Mouse (Mus musculus): Measurements from ENCODE around the gene Cacng4. TPM values are rescaled to one million over a fixed set of nuclear protein-coding genes. Genes with fewer than 3 reads are reported as not detected.

The Cacng4 gene
- polyA plus RNA-seq, 1 experiment from 2014 or later, result 1.3 TPM

- Histone ChIP-seq H3K9me3 (ENCODE audit: control insufficient read depth, low read length) (no peaks in the 10 kb centered on the region), H3K27ac (ENCODE audit: low read depth, low read length) (no peak overlapping the region), H3K4me3 (ENCODE audit: low read depth, low read length) (no peak overlapping the region), H3K9ac (ENCODE audit: low read depth, low read length) (no peak overlapping the region), H3K27me3 (replicated peaks; ENCODE audit: control insufficient read depth, insufficient read depth, low read length) (peaks cover 55% of the 10 kb centered on the region), H3K4me1 (replicated peaks; ENCODE audit: control insufficient read depth, insufficient read depth, low read length) (no peaks in the 10 kb centered on the region), H3K4me2 (no peak overlapping the region), H3K36me3 (ENCODE audit: control insufficient read depth, insufficient read depth, low read length) (no peaks in the 10 kb centered on the region)
- 34% methylated on average over 9 of the region's 9 CpGs for WGBS
- ATAC-seq (replicated peaks; ENCODE audit: low FRiP score) (no peak), DNase-seq (ENCODE audit: low spot score) (no peak)
Measured at GRCm38 (mm10) chr11:107799331-107799730, 5.0 kb upstream of the Cacng4 start.

- WGBS, result 23% methylated on average over 7 of the region's 7 CpGs
- no peak for ATAC-seq (replicated peaks; ENCODE audit: low FRiP score)
- Histone ChIP-seq H3K27me3 (replicated peaks; ENCODE audit: control insufficient read depth, insufficient read depth, low read length) (peaks cover 85% of the 10 kb centered on the region), H3K9me3 (ENCODE audit: control insufficient read depth, low read length) (no peaks in the 10 kb centered on the region), H3K27ac (ENCODE audit: low read depth, low read length) (no peak overlapping the region), H3K4me2 (no peak overlapping the region), H3K9ac (ENCODE audit: low read depth, low read length) (no peak overlapping the region), H3K36me3 (ENCODE audit: control insufficient read depth, insufficient read depth, low read length) (no peaks in the 10 kb centered on the region), H3K4me3 (ENCODE audit: low read depth, low read length) (no peak overlapping the region), H3K4me1 (replicated peaks; ENCODE audit: control insufficient read depth, insufficient read depth, low read length) (no peaks in the 10 kb centered on the region; the same call in 1 of the 2 replicates)
- no peak for DNase-seq (ENCODE audit: low spot score)
Measured at GRCm38 (mm10) chr11:107796346-107796745, 2.0 kb upstream of the Cacng4 start.

GRCm38 (mm10) chr11:107795384-107796035 is 1.2 kb upstream of the Cacng4 start:
- no peaks in the 10 kb centered on the region for H3K9me3 ChIP-seq (ENCODE audit: control insufficient read depth, low read length)
- H3K9ac ChIP-seq (ENCODE audit: low read depth, low read length), result no peak overlapping the region
- ATAC-seq (replicated peaks; ENCODE audit: low FRiP score), result no peak
- H3K27me3 ChIP-seq (replicated peaks; ENCODE audit: control insufficient read depth, insufficient read depth, low read length), result peaks cover 89% of the 10 kb centered on the region
- no peak overlapping the region; the same call in 1 of the 2 replicates for H3K4me3 ChIP-seq (ENCODE audit: low read depth, low read length)
- H3K4me2 ChIP-seq, result peak overlapping the region; percentile 8; the same call in 1 of the 2 replicates
- H3K36me3 ChIP-seq (ENCODE audit: control insufficient read depth, insufficient read depth, low read length), result no peaks in the 10 kb centered on the region
- no peaks in the 10 kb centered on the region; the same call in 1 of the 2 replicates for H3K4me1 ChIP-seq (replicated peaks; ENCODE audit: control insufficient read depth, insufficient read depth, low read length)
- WGBS, result 7% methylated on average over 9 of the region's 9 CpGs
- H3K27ac ChIP-seq (ENCODE audit: low read depth, low read length), result no peak overlapping the region
- no peak for DNase-seq (ENCODE audit: low spot score)

- no peak; the same call in 1 of the 2 replicates for ATAC-seq (replicated peaks; ENCODE audit: low FRiP score)
- Histone ChIP-seq H3K36me3 (ENCODE audit: control insufficient read depth, insufficient read depth, low read length) (no peaks in the 10 kb centered on the region), H3K4me1 (replicated peaks; ENCODE audit: control insufficient read depth, insufficient read depth, low read length) (no peaks in the 10 kb centered on the region; the same call in 1 of the 2 replicates), H3K27me3 (replicated peaks; ENCODE audit: control insufficient read depth, insufficient read depth, low read length) (peaks cover 81% of the 10 kb centered on the region), H3K27ac (ENCODE audit: low read depth, low read length) (no peak overlapping the region), H3K4me3 (ENCODE audit: low read depth, low read length) (peak overlapping the region; percentile 53), H3K4me2 (peak overlapping the region; percentile 68), H3K9ac (ENCODE audit: low read depth, low read length) (no peak overlapping the region), H3K9me3 (ENCODE audit: control insufficient read depth, low read length) (no peaks in the 10 kb centered on the region)
- peak; percentile 40 for DNase-seq (ENCODE audit: low spot score)
- WGBS, result 4% methylated on average over 38 of the region's 41 CpGs
Measured at GRCm38 (mm10) chr11:107794103-107794493, 259 bp downstream of the Cacng4 start.

- no peaks in the 10 kb centered on the region for H3K9me3 ChIP-seq (ENCODE audit: control insufficient read depth, low read length)
- H3K4me3 ChIP-seq (ENCODE audit: low read depth, low read length), result peak overlapping the region; percentile 53
- H3K9ac ChIP-seq (ENCODE audit: low read depth, low read length), result no peak overlapping the region
- H3K27me3 ChIP-seq (replicated peaks; ENCODE audit: control insufficient read depth, insufficient read depth, low read length), result peaks cover 75% of the 10 kb centered on the region
- H3K27ac ChIP-seq (ENCODE audit: low read depth, low read length), result no peak overlapping the region
- no peaks in the 10 kb centered on the region for H3K36me3 ChIP-seq (ENCODE audit: control insufficient read depth, insufficient read depth, low read length)
- no peak; the same call in 1 of the 2 replicates for ATAC-seq (replicated peaks; ENCODE audit: low FRiP score)
- WGBS, result 3% methylated on average over 59 of the region's 64 CpGs
- peak overlapping the region; percentile 68 for H3K4me2 ChIP-seq
- no peak for DNase-seq (ENCODE audit: low spot score)
- no peaks in the 10 kb centered on the region; the same call in 1 of the 2 replicates for H3K4me1 ChIP-seq (replicated peaks; ENCODE audit: control insufficient read depth, insufficient read depth, low read length)
Measured at GRCm38 (mm10) chr11:107793200-107794102, 906 bp downstream of the Cacng4 start.

GRCm38 (mm10) chr11:107792136-107792535 is 2.2 kb downstream of the Cacng4 start:
- Histone ChIP-seq H3K4me3 (ENCODE audit: low read depth, low read length) (no peak overlapping the region), H3K4me1 (replicated peaks; ENCODE audit: control insufficient read depth, insufficient read depth, low read length) (no peaks in the 10 kb centered on the region; the same call in 1 of the 2 replicates), H3K36me3 (ENCODE audit: control insufficient read depth, insufficient read depth, low read length) (no peaks in the 10 kb centered on the region), H3K27ac (ENCODE audit: low read depth, low read length) (no peak overlapping the region), H3K27me3 (replicated peaks; ENCODE audit: control insufficient read depth, insufficient read depth, low read length) (peaks cover 63% of the 10 kb centered on the region), H3K9ac (ENCODE audit: low read depth, low read length) (no peak overlapping the region), H3K9me3 (ENCODE audit: control insufficient read depth, low read length) (no peaks in the 10 kb centered on the region), H3K4me2 (no peak overlapping the region)
- 38% methylated on average over 9 of the region's 9 CpGs for WGBS
- DNase-seq (ENCODE audit: low spot score) (no peak), ATAC-seq (replicated peaks; ENCODE audit: low FRiP score) (no peak)

GRCm38 (mm10) chr11:107785761-107786160 is 8.6 kb downstream of the Cacng4 start:
- WGBS, result 63% methylated on average over 3 of the region's 3 CpGs
- no peak for ATAC-seq (replicated peaks; ENCODE audit: low FRiP score)

GRCm38 (mm10) chr11:107785288-107785687 is 9.1 kb downstream of the Cacng4 start:
- WGBS, result 62% methylated on average over 1 of the region's 1 CpGs
- no peaks in the 10 kb centered on the region for H3K4me1 ChIP-seq (replicated peaks; ENCODE audit: control insufficient read depth, insufficient read depth, low read length)
- ATAC-seq (replicated peaks; ENCODE audit: low FRiP score), result no peak

More at GRCm38 (mm10) chr11:107785761-107786160, 8.6 kb downstream of the Cacng4 start:
- Histone ChIP-seq H3K4me3 (ENCODE audit: low read depth, low read length) (no peak overlapping the region), H3K27me3 (replicated peaks; ENCODE audit: control insufficient read depth, insufficient read depth, low read length) (0 out of 2 replicates have a peak, but pooled peaks cover 3% of the 10 kb centered on the region), H3K9ac (ENCODE audit: low read depth, low read length) (no peak overlapping the region), H3K4me2 (no peak overlapping the region), H3K9me3 (ENCODE audit: control insufficient read depth, low read length) (no peaks in the 10 kb centered on the region), H3K4me1 (replicated peaks; ENCODE audit: control insufficient read depth, insufficient read depth, low read length) (no peaks in the 10 kb centered on the region), H3K36me3 (ENCODE audit: control insufficient read depth, insufficient read depth, low read length) (no peaks in the 10 kb centered on the region), H3K27ac (ENCODE audit: low read depth, low read length) (no peak overlapping the region)
- DNase-seq (ENCODE audit: low spot score), result no peak

More at GRCm38 (mm10) chr11:107785288-107785687, 9.1 kb downstream of the Cacng4 start:
- Histone ChIP-seq H3K27ac (ENCODE audit: low read depth, low read length) (no peak overlapping the region), H3K9me3 (ENCODE audit: control insufficient read depth, low read length) (no peaks in the 10 kb centered on the region), H3K4me3 (ENCODE audit: low read depth, low read length) (no peak overlapping the region), H3K27me3 (replicated peaks; ENCODE audit: control insufficient read depth, insufficient read depth, low read length) (no peaks in the 10 kb centered on the region), H3K4me2 (no peak overlapping the region), H3K9ac (ENCODE audit: low read depth, low read length) (no peak overlapping the region), H3K36me3 (ENCODE audit: control insufficient read depth, insufficient read depth, low read length) (no peaks in the 10 kb centered on the region)
- no peak for DNase-seq (ENCODE audit: low spot score)

Data from liver, embryonic 11.5 days (tissue).